Mouse (Mus musculus) hindbrain, embryonic 13.5 days (tissue): ENCODE measurements around the gene Spag9. TPM values are rescaled to one million over a fixed set of nuclear protein-coding genes. Genes with fewer than 3 reads are reported as not detected.

Source experiments
- ATAC-seq: fragments of 200-750 bp; cut with Nextera tagmentation; 2 replicates; pipeline ENCODE4 v1.8.0; 2017; ENCODE audit warnings: moderate TSS enrichment; ENCODE audit not compliant: low FRiP score
- H3K27ac ChIP-seq: fragments of 300-500 bp; sonication (generic); 2 replicates; pipeline ENCODE4 v1.5.1; 2015; ENCODE audit warnings: inconsistent platforms, mild to moderate bottlenecking, moderate library complexity
- H3K27me3 ChIP-seq: fragments of 300-500 bp; sonication (generic); 2 replicates; pipeline ENCODE4 v1.6.1; 2015; ENCODE audit warnings: mild to moderate bottlenecking, inconsistent platforms
- H3K36me3 ChIP-seq: fragments of 300-500 bp; sonication (generic); 2 replicates; pipeline ENCODE4 v1.6.1; 2015; ENCODE audit warnings: mild to moderate bottlenecking, inconsistent platforms
- H3K4me1 ChIP-seq: fragments of 300-500 bp; sonication (generic); replicated peaks from 2 replicates; pipeline ENCODE4 v1.6.1; 2015; ENCODE audit warnings: inconsistent platforms
- H3K4me2 ChIP-seq: fragments of 300-500 bp; sonication (generic); 2 replicates; pipeline ENCODE4 v1.6.1; 2015; ENCODE audit warnings: inconsistent platforms, mild to moderate bottlenecking, moderate library complexity
- H3K4me3 ChIP-seq: fragments of 300-500 bp; sonication (generic); 2 replicates; pipeline ENCODE4 v1.5.1; 2015; ENCODE audit warnings: mild to moderate bottlenecking, inconsistent platforms
- H3K9ac ChIP-seq: fragments of 300-500 bp; sonication (generic); 2 replicates; pipeline ENCODE4 v1.6.1; 2015; ENCODE audit warnings: mild to moderate bottlenecking, inconsistent platforms
- H3K9me3 ChIP-seq: fragments of 300-500 bp; sonication (generic); 2 replicates; pipeline ENCODE4 v1.6.1; 2016; ENCODE audit warnings: inconsistent platforms
- WGBS: fragments of 180-500 bp; shearing (Covaris S2); methylation state at CpG from one replicate; pipeline ENCODE4 v1.1.7; 2015; 5-methylcytosine and 5-hydroxymethylcytosine counted together
- polyA plus RNA-seq: library from polyadenylated mRNA; unstranded; fragments of >200 nt; fragmentation: Nextera tagmentation; extraction: Ambion mirVana; gene quantifications from 2 replicates; pipeline ENCODE4 v1.2.1, GENCODE M21; 2015

Spag9 gene
- polyA plus RNA-seq, 1 experiment from 2014 or later: 96.8 TPM

GRCm38 (mm10) chr11:94090496-94090895 is 94.6 kb downstream of the Spag9 start:
- Histone ChIP-seq H3K27me3 (no peaks in the 10 kb centered on the region), H3K9me3 (no peaks in the 10 kb centered on the region), H3K36me3 (peaks cover 83% of the 10 kb centered on the region), H3K4me2 (no peak overlapping the region), H3K9ac (no peak overlapping the region), H3K4me1 (no peaks in the 10 kb centered on the region), H3K27ac (no peak overlapping the region), H3K4me3 (no peak overlapping the region)
- WGBS: 83% methylated on average over 4 of the region's 4 CpGs
- no peak for ATAC-seq

GRCm38 (mm10) chr11:94097489-94097888 is 101.6 kb downstream of the Spag9 start:
- WGBS: 95% methylated on average over 3 of the region's 3 CpGs
- Histone ChIP-seq H3K9me3 (no peaks in the 10 kb centered on the region), H3K36me3 (peaks cover 85% of the 10 kb centered on the region), H3K4me2 (no peak overlapping the region), H3K27ac (no peak overlapping the region), H3K4me1 (no peaks in the 10 kb centered on the region), H3K4me3 (no peak overlapping the region), H3K27me3 (no peaks in the 10 kb centered on the region), H3K9ac (no peak overlapping the region)
- ATAC-seq: no peak

DNA sequence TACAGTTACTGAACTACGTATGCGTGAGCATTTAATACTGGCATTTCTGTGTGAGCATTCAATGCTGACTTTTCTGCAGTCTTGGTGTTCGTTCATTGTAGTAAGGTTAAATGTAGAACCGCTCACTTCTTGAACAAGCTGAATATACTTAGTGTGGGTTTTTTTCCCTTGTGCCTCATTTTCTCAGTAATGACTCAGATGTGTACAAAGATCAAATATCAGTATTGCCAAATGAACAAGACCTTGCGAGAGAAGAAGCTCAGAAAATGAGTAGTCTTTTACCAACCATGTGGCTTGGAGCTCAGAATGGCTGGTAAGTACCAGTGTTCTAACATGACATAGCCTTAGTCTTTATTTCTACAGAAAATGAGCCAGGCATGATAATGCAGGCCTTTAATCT is 102.9 kb downstream of the Spag9 start:
- ATAC-seq: no peak
- Histone ChIP-seq H3K4me2 (no peak overlapping the region), H3K36me3 (peaks cover 82% of the 10 kb centered on the region), H3K9ac (no peak overlapping the region), H3K4me3 (no peak overlapping the region), H3K4me1 (no peaks in the 10 kb centered on the region), H3K27ac (no peak overlapping the region), H3K9me3 (no peaks in the 10 kb centered on the region), H3K27me3 (no peaks in the 10 kb centered on the region)
- 97% methylated on average over 5 of the region's 5 CpGs for WGBS

GRCm38 (mm10) chr11:94113795-94114194 is 117.9 kb downstream of the Spag9 start:
- H3K9ac ChIP-seq: no peak overlapping the region
- no peak overlapping the region for H3K27ac ChIP-seq
- H3K36me3 ChIP-seq: peaks cover 78% of the 10 kb centered on the region
- no peaks in the 10 kb centered on the region for H3K27me3 ChIP-seq
- ATAC-seq: no peak
- WGBS: 88% methylated on average over 2 of the region's 2 CpGs
- no peak overlapping the region for H3K4me3 ChIP-seq
- no peak overlapping the region for H3K4me2 ChIP-seq
- H3K9me3 ChIP-seq: no peaks in the 10 kb centered on the region
- H3K4me1 ChIP-seq: no peaks in the 10 kb centered on the region

DNA sequence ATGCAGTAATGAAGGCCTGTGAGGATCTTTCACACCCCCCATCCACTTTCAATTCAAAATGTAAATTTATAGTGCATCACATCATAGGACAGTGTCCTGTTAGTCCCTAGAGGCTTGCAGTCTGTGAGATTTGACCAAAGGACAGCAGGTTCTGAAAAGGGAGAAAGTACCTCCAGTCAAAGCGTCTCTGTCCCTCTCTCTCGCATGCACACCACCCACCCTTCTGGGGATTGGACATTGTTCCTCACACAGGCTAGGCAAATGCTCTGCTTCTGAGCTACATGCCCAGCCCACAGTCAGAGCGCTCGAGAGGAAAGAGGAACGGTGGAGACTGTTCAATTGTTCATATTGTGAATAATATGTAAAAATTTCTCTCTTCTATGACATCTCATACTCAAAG is 119.5 kb downstream of the Spag9 start:
- WGBS: 99% methylated on average over 5 of the region's 5 CpGs
- H3K36me3 ChIP-seq: peaks cover 82% of the 10 kb centered on the region

DNA sequence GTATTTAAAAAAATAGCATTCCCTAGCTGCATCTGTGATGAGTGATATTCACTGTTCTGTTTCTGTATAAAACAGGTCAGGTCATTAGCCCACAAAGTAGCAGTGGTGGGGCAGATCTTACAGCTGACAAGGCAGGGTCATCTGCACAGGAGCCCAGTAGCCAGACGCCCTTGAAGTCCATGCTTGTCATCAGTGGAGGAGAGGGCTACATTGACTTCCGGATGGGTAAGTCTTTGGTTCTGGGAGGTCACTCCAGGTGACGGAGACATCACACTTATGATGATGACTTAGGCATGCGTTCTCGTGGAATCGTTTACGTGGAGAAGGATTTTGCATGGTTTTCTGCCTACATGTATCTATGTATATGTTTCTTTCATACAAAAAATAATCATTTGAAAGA is 120.8 kb downstream of the Spag9 start:
- Histone ChIP-seq H3K27me3 (no peaks in the 10 kb centered on the region), H3K4me1 (no peaks in the 10 kb centered on the region), H3K9ac (no peak overlapping the region), H3K36me3 (peaks cover 88% of the 10 kb centered on the region), H3K4me3 (no peak overlapping the region), H3K9me3 (no peaks in the 10 kb centered on the region), H3K27ac (no peak overlapping the region), H3K4me2 (no peak overlapping the region)
- WGBS: 97% methylated on average over 7 of the region's 7 CpGs
- no peak for ATAC-seq

More for the DNA sequence above, 119.5 kb downstream of the Spag9 start:
- Histone ChIP-seq H3K9ac (no peak overlapping the region), H3K4me3 (no peak overlapping the region), H3K9me3 (no peaks in the 10 kb centered on the region), H3K27ac (no peak overlapping the region), H3K27me3 (no peaks in the 10 kb centered on the region), H3K4me2 (no peak overlapping the region), H3K4me1 (no peaks in the 10 kb centered on the region)
- ATAC-seq: no peak

GRCm38 (mm10) chr11:94117836-94118235 is 121.9 kb downstream of the Spag9 start:
- ATAC-seq: no peak

DNA sequence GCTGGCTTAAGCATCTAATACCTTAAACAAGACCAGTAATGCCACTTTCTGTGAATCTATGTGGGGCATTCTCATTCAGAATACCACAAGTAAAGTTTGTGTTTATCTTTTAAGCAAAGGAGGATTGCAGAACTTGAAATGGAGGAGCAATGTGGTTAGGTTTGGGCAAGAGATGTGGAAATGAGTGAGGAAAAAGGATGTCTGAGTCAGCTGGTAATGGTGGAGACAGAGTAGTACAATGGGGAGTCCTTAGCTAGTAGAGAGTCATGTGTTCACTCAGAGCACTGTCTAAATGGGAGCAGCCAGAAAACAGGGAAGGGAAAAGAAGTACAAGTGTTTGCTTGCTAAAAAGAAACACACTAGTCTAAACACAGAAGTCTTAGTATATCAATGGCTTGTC is 122.7 kb downstream of the Spag9 start:
- Histone ChIP-seq H3K36me3 (peaks cover 86% of the 10 kb centered on the region), H3K27me3 (no peaks in the 10 kb centered on the region), H3K4me1 (no peaks in the 10 kb centered on the region), H3K9ac (no peak overlapping the region), H3K27ac (no peak overlapping the region), H3K9me3 (no peaks in the 10 kb centered on the region), H3K4me3 (no peak overlapping the region), H3K4me2 (no peak overlapping the region)
- ATAC-seq: no peak

More at GRCm38 (mm10) chr11:94117836-94118235, 121.9 kb downstream of the Spag9 start:
- H3K9me3 ChIP-seq: no peaks in the 10 kb centered on the region
- no peak overlapping the region for H3K27ac ChIP-seq
- H3K4me1 ChIP-seq: no peaks in the 10 kb centered on the region
- peaks cover 88% of the 10 kb centered on the region for H3K36me3 ChIP-seq
- no peak overlapping the region for H3K9ac ChIP-seq
- WGBS: 97% methylated on average over 6 of the region's 6 CpGs
- no peak overlapping the region for H3K4me3 ChIP-seq
- H3K4me2 ChIP-seq: no peak overlapping the region
- H3K27me3 ChIP-seq: no peaks in the 10 kb centered on the region

GRCm38 (mm10) chr11:94120690-94121089 is 124.8 kb downstream of the Spag9 start:
- H3K4me3 ChIP-seq: no peak overlapping the region
- no peak overlapping the region for H3K27ac ChIP-seq
- H3K4me1 ChIP-seq: no peaks in the 10 kb centered on the region
- 90% methylated on average over 3 of the region's 3 CpGs for WGBS
- H3K27me3 ChIP-seq: no peaks in the 10 kb centered on the region
- H3K9ac ChIP-seq: no peak overlapping the region
- ATAC-seq: no peak
- H3K36me3 ChIP-seq: peaks cover 86% of the 10 kb centered on the region
- no peak overlapping the region for H3K4me2 ChIP-seq
- no peaks in the 10 kb centered on the region for H3K9me3 ChIP-seq

GRCm38 (mm10) chr11:94121501-94121900 is 125.6 kb downstream of the Spag9 start:
- no peak overlapping the region for H3K4me3 ChIP-seq
- H3K9ac ChIP-seq: no peak overlapping the region
- no peaks in the 10 kb centered on the region for H3K9me3 ChIP-seq
- H3K4me2 ChIP-seq: no peak overlapping the region
- no peak for ATAC-seq
- WGBS: 93% methylated on average over 10 of the region's 10 CpGs
- H3K36me3 ChIP-seq: peaks cover 83% of the 10 kb centered on the region
- H3K27ac ChIP-seq: no peak overlapping the region
- no peaks in the 10 kb centered on the region for H3K27me3 ChIP-seq
- H3K4me1 ChIP-seq: no peaks in the 10 kb centered on the region

DNA sequence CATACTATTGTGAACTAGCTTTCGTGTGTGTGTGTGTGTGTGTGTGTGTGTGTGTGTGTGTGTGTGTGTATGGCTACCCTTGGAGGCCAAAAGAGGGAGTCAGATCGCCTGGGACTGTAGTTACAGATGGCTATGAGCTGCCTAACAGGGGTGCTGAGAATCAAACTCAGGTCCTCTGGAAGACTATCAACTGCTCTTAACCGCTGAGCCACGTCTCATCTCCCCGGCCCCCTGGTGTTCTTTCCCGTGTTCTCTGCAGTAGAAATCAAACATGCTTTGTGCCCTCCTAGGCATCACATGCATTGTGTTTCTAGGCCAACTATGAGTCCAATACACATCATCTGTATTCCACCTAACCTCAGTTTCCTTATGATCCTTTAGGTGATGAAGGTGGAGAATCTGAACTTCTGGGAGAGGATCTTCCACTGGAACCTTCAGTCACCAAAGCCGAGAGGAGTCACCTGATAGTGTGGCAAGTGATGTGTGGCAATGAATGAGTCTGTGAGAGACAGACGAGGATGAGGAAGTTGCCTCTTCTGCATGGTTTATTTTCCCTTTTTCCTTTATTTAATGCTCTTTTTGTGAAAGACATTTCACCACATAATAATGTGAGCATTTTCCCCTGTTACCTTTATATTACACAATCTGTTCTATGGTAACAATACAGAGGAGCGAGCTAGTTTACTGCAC is 126.6 kb downstream of the Spag9 start:
- Histone ChIP-seq H3K9ac (no peak overlapping the region), H3K4me1 (no peaks in the 10 kb centered on the region), H3K36me3 (peaks cover 81% of the 10 kb centered on the region), H3K4me3 (no peak overlapping the region), H3K27ac (no peak overlapping the region), H3K27me3 (no peaks in the 10 kb centered on the region), H3K9me3 (no peaks in the 10 kb centered on the region), H3K4me2 (no peak overlapping the region)
- no peak for ATAC-seq
- 89% methylated on average over 9 of the region's 9 CpGs for WGBS

GRCm38 (mm10) chr11:94126701-94127100 is 130.8 kb downstream of the Spag9 start:
- no peak for ATAC-seq
- 97% methylated on average over 9 of the region's 9 CpGs for WGBS
- H3K9ac ChIP-seq: no peak overlapping the region

GRCm38 (mm10) chr11:94127966-94128365 is 132.1 kb downstream of the Spag9 start:
- Histone ChIP-seq H3K4me2 (no peak overlapping the region), H3K36me3 (peaks cover 33% of the 10 kb centered on the region), H3K9ac (no peak overlapping the region), H3K27me3 (no peaks in the 10 kb centered on the region), H3K4me1 (peaks cover 14% of the 10 kb centered on the region), H3K4me3 (no peak overlapping the region), H3K27ac (peak overlapping the region; percentile 20), H3K9me3 (no peaks in the 10 kb centered on the region)
- peak; percentile 44; the same call in 1 of the 2 replicates for ATAC-seq
- WGBS: 44% methylated on average over 5 of the region's 5 CpGs

More at GRCm38 (mm10) chr11:94126701-94127100, 130.8 kb downstream of the Spag9 start:
- H3K36me3 ChIP-seq: peaks cover 46% of the 10 kb centered on the region
- no peak overlapping the region for H3K27ac ChIP-seq
- H3K4me1 ChIP-seq: peaks cover 14% of the 10 kb centered on the region
- H3K4me3 ChIP-seq: no peak overlapping the region
- H3K9me3 ChIP-seq: no peaks in the 10 kb centered on the region
- H3K27me3 ChIP-seq: no peaks in the 10 kb centered on the region
- H3K4me2 ChIP-seq: no peak overlapping the region
